Mouse (Mus musculus): Measurements from ENCODE around the gene Lce3f. TPM values are rescaled to one million over a fixed set of nuclear protein-coding genes. Genes with fewer than 3 reads are reported as not detected.

The Lce3f gene
- polyA plus RNA-seq, 1 experiment from 2014 or later, result not detected

Other genes starting within 250 kb of the Lce3f start
- gene Lce1g, start 239.9 kb upstream of the Lce3f start, polyA plus RNA-seq (2014; fragmentation: Nextera tagmentation; extraction: Ambion mirVana), result not detected in 2 replicates
- not detected in 2 replicates for gene Lce1h, start 227.2 kb upstream of the Lce3f start, polyA plus RNA-seq (2014; fragmentation: Nextera tagmentation; extraction: Ambion mirVana)
- not detected in 2 replicates for gene Lce1i, start 213.3 kb upstream of the Lce3f start, polyA plus RNA-seq (2014; fragmentation: Nextera tagmentation; extraction: Ambion mirVana)
- not detected in 2 replicates for gene Lce1j, start 201.7 kb upstream of the Lce3f start, polyA plus RNA-seq (2014; fragmentation: Nextera tagmentation; extraction: Ambion mirVana)
- not detected in 2 replicates for gene Lce1k, start 184.3 kb upstream of the Lce3f start, polyA plus RNA-seq (2014; fragmentation: Nextera tagmentation; extraction: Ambion mirVana)
- not detected in 2 replicates for gene Kprp, start 165.0 kb upstream of the Lce3f start, polyA plus RNA-seq (2014; fragmentation: Nextera tagmentation; extraction: Ambion mirVana)
- gene Lce1l, start 140.9 kb upstream of the Lce3f start, polyA plus RNA-seq (2014; fragmentation: Nextera tagmentation; extraction: Ambion mirVana), result not detected in 2 replicates
- gene 2310050C09Rik, start 122.0 kb upstream of the Lce3f start, polyA plus RNA-seq (2014; fragmentation: Nextera tagmentation; extraction: Ambion mirVana), result not detected in 2 replicates
- gene Lce3a, start 66.0 kb upstream of the Lce3f start, polyA plus RNA-seq (2014; fragmentation: Nextera tagmentation; extraction: Ambion mirVana), result not detected in 2 replicates
- not detected in 2 replicates for gene Lce3b, start 59.2 kb upstream of the Lce3f start, polyA plus RNA-seq (2014; fragmentation: Nextera tagmentation; extraction: Ambion mirVana)
- gene Lce3c, start 47.7 kb upstream of the Lce3f start, polyA plus RNA-seq (2014; fragmentation: Nextera tagmentation; extraction: Ambion mirVana), result 0.35 TPM in 1 of 2 replicates, not detected in the other
- gene Lce3d, start 34.8 kb upstream of the Lce3f start, polyA plus RNA-seq (2014; fragmentation: Nextera tagmentation; extraction: Ambion mirVana), result not detected in 2 replicates
- not detected in 2 replicates for gene Lce3e, start 25.2 kb upstream of the Lce3f start, polyA plus RNA-seq (2014; fragmentation: Nextera tagmentation; extraction: Ambion mirVana)
- not detected in 2 replicates for gene Crct1, start 23.5 kb downstream of the Lce3f start, polyA plus RNA-seq (2014; fragmentation: Nextera tagmentation; extraction: Ambion mirVana)
- gene Lce1m, start 26.8 kb downstream of the Lce3f start, polyA plus RNA-seq (2014; fragmentation: Nextera tagmentation; extraction: Ambion mirVana), result not detected in 2 replicates
- gene Gm4858, start 76.6 kb downstream of the Lce3f start, polyA plus RNA-seq (2014; fragmentation: Nextera tagmentation; extraction: Ambion mirVana), result not detected in 2 replicates
- gene Crnn, start 152.6 kb downstream of the Lce3f start, polyA plus RNA-seq (2014; fragmentation: Nextera tagmentation; extraction: Ambion mirVana), result not detected in 2 replicates
- gene Flg2, start 205.1 kb downstream of the Lce3f start, polyA plus RNA-seq (2014; fragmentation: Nextera tagmentation; extraction: Ambion mirVana), result not detected in 2 replicates

Measured in intestine, embryonic 14.5 days (tissue).